Mouse (Mus musculus) olfactory bulb, adult 2 months (tissue): ENCODE results near the gene Syn3.

Experiments used
- CTCF ChIP-seq: fragments of 200-500 bp; IDR thresholded peaks from 2 replicates; pipeline ENCODE4 v1.5.1; 2012; ENCODE audit warnings: low read depth, mild to moderate bottlenecking, low read length, moderate library complexity; ENCODE audit not compliant: insufficient read depth
- POLR2A ChIP-seq: fragments of 200-500 bp; IDR thresholded peaks from 2 replicates; pipeline ENCODE4 v1.6.1; 2012; ENCODE audit warnings: mild to moderate bottlenecking, low read depth, low read length, moderate library complexity; ENCODE audit not compliant: insufficient read depth

GRCm38 (mm10) chr10:86134336-86134735, 364.4 kb downstream of the Syn3 start:
- TF ChIP-seq CTCF (no peak), POLR2A (no peak)
